Mouse (Mus musculus) testis, adult 2 months (tissue): ENCODE data around the gene Adprh.

Experiments used
- CTCF ChIP-seq: fragments of 200-500 bp; IDR thresholded peaks from 2 replicates; pipeline ENCODE4 v1.5.1; 2012; ENCODE audit warnings: low read depth, mild to moderate bottlenecking, inconsistent platforms, low read length, moderate library complexity; ENCODE audit not compliant: control insufficient read depth, insufficient read depth, insufficient replicate concordance
- POLR2A ChIP-seq: fragments of 200-500 bp; IDR thresholded peaks from 2 replicates; pipeline ENCODE4 v1.6.1; 2012; ENCODE audit warnings: low read depth, mild to moderate bottlenecking, inconsistent platforms, low read length, moderate library complexity; ENCODE audit not compliant: control insufficient read depth

GRCm38 (mm10) chr16:38434295-38434795 is 18.2 kb downstream of the Adprh start:
- TF ChIP-seq POLR2A (no peak), CTCF (no peak)
